Mouse (Mus musculus): ENCODE data around the gene Apol8.

The Apol8 gene

DNA sequence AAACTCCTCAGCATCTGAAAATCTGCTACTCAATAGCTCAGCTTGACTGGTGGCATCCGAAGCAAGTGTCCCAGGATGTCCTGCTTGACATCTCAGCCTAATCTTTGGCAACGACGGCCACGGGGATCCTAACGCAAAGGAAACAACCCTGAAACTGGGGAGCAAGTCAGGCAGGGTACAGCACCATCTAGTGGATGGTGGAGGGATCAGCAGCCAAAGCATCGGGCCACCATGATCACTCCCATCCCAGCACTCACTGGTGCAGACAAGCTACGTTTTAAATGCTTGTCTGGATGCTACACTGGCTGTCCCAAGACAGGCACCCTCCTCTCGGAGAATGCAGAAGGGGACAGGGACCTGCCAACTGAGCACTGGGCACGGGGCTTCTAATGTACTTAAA, at the start of gene Apol8:
Gene Apol8 (minus strand): TSS at position 156 of the 400 bp plus-strand sequence.
- DNase-seq (ENCODE audit: low read depth, low spot score), result peak; percentile 72
- H3K36me3 ChIP-seq (ENCODE audit: control insufficient read depth, insufficient read depth, low read length, poor library complexity, severe bottlenecking), result peaks cover 10% of the 10 kb centered on the region; the same call in 1 of the 2 replicates
- H3K27me3 ChIP-seq (ENCODE audit: control insufficient read depth, insufficient read depth, low read length, poor library complexity, severe bottlenecking), result no peaks in the 10 kb centered on the region

DNA sequence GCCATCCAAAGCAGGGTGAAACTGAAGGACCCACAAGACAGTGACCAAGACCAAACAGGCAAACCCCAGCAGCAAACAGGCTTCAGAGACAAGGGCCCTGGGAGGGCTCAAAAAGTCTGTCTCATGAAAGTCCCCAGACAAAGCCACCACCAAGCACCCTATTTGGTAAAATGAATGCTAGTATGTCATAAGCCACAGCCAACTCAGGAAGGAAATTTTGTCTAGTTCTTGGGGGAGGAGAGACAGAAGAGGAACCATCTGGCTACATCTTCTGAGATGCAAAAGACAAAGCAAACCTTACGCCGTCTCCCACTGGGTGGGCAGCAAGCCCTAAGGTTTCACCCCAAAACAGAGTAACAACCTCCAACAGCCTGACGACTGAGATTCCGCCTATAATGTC, 48.9 kb upstream of the Apol8 start:
- DNase-seq (ENCODE audit: low read depth, low spot score), result peak; percentile 59
- H3K36me3 ChIP-seq (ENCODE audit: control insufficient read depth, insufficient read depth, low read length, poor library complexity, severe bottlenecking), result peaks cover 34% of the 10 kb centered on the region
- H3K27me3 ChIP-seq (ENCODE audit: control insufficient read depth, insufficient read depth, low read length, poor library complexity, severe bottlenecking), result no peaks in the 10 kb centered on the region

DNA sequence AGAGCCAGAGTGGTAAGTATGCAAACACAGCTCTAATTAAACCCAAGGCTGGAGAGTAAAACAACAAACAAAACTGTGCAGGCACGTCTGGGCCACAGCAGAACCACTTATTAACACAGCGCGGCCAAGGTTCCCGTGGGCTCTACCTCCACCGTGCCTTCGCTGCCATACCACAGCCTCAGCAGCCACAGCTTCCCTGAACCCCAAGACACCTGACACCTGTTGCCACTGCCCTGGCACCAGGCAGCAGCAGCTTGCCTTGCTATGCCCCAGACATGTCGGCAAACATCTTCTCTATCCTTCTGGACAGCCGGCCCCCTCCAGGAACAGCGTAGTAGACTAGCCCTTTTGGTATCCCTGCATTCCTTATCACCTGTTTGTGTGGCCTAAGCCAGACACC, 48.1 kb upstream of the Apol8 start:
- H3K27me3 ChIP-seq (ENCODE audit: control insufficient read depth, insufficient read depth, low read length, poor library complexity, severe bottlenecking), result no peaks in the 10 kb centered on the region
- H3K36me3 ChIP-seq (ENCODE audit: control insufficient read depth, insufficient read depth, low read length, poor library complexity, severe bottlenecking), result peaks cover 30% of the 10 kb centered on the region
- no peak for DNase-seq (ENCODE audit: low read depth, low spot score)

DNA sequence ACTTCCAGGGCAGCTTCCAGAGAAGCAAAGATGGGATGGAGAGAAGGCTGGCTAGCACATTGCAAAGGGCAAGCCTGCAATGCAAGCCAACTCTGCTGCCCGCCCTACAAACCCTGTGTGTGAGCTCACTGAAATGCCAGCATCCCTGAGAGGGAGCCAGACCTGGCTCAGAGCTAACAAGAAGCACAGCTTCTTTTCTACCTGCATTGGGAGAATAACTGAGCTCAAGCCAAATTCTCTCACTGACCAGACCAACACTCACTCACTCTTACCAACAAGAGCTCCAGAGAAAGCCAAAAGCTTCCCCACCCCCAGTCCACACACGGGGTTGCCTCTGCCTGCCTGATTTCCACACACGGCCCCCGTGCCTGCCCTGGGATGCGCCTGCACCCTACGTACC, 47.7 kb upstream of the Apol8 start:
- H3K27me3 ChIP-seq (ENCODE audit: control insufficient read depth, insufficient read depth, low read length, poor library complexity, severe bottlenecking), result no peaks in the 10 kb centered on the region
- DNase-seq (ENCODE audit: low read depth, low spot score), result no peak
- peaks cover 27% of the 10 kb centered on the region for H3K36me3 ChIP-seq (ENCODE audit: control insufficient read depth, insufficient read depth, low read length, poor library complexity, severe bottlenecking)

DNA sequence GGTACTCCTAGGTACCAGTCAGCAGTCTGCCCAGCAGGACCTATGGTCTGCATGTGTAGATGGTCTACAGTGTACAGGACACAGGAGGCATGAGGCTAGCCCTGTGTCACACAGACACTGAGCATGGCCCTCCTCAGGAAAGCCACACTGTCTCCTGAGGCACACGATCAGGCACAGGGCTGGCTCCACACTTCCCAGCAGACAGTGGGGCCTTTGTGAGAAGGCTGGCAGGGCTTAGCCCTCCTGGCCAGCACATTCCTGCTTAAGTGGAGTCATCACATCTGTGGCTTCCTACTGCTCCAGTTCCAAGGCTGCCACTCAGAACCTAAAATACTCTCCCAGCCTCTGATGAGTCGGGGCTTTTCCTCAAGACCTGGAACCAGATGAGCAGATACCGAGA, 46.9 kb upstream of the Apol8 start:
- DNase-seq (ENCODE audit: low read depth, low spot score), result no peak
- no peaks in the 10 kb centered on the region for H3K27me3 ChIP-seq (ENCODE audit: control insufficient read depth, insufficient read depth, low read length, poor library complexity, severe bottlenecking)
- H3K36me3 ChIP-seq (ENCODE audit: control insufficient read depth, insufficient read depth, low read length, poor library complexity, severe bottlenecking), result peaks cover 24% of the 10 kb centered on the region

DNA sequence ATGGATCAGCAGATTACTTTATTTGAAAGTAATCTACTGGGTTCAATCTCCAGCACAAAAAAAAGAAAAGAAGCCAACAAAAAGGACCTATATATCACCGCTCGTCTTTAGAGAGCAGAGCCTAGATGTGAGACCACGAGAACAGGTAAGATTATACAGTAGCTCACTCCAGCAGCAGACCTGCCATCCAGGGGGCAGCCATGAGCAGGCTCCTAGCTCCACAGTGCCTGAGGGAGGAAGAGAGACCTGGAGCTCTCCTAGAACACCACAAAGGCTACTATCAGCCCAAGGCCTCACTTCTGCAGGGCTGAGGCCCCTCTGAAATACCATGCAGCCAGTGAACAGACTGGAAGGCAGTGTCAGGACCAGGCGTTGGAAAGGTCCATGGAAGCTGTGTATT, 46.2 kb upstream of the Apol8 start:
- DNase-seq (ENCODE audit: low read depth, low spot score), result no peak
- Histone ChIP-seq H3K36me3 (ENCODE audit: control insufficient read depth, insufficient read depth, low read length, poor library complexity, severe bottlenecking) (peaks cover 21% of the 10 kb centered on the region), H3K27me3 (ENCODE audit: control insufficient read depth, insufficient read depth, low read length, poor library complexity, severe bottlenecking) (no peaks in the 10 kb centered on the region)

DNA sequence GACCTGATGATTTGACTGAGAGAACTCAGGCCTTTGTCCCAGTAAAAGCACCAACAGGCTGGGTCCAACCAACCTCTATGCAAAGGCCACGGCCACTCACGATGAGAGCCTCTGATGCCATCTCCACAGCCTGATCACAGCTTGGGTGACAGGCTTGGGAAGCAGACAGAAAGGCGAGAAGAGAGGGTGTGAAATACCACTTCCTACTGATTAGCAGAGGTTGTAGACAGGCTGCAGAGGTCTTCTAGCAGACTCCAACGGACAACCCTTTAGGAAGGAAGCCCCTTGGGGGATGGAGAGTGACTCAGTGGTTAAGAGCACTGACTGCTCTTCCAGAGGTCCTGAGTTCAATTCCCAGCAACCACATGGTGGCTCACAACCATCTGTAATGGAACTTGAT, 44.4 kb upstream of the Apol8 start:
- Histone ChIP-seq H3K27me3 (ENCODE audit: control insufficient read depth, insufficient read depth, low read length, poor library complexity, severe bottlenecking) (no peaks in the 10 kb centered on the region), H3K36me3 (ENCODE audit: control insufficient read depth, insufficient read depth, low read length, poor library complexity, severe bottlenecking) (peaks cover 13% of the 10 kb centered on the region)
- DNase-seq (ENCODE audit: low read depth, low spot score), result no peak

DNA sequence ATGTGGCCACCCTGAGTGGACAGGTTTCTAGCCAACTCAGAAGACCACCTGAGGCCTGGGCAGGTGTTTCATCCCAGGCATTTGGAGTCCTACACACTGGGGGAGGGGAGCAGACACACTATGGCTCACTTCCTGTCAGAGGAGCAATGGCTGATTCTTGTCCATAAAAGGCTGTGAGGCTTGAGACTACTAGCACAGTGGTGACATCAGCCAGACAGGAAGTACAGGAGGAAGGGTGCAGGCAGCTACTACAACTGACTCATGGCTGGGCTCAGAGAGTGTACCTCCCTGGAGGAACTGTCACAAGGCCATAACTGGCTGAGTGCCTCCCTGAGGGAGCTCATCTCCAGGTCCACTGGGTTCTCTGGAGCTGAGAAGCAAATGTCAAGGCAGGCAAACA, 43.7 kb upstream of the Apol8 start:
- Histone ChIP-seq H3K27me3 (ENCODE audit: control insufficient read depth, insufficient read depth, low read length, poor library complexity, severe bottlenecking) (no peaks in the 10 kb centered on the region), H3K36me3 (ENCODE audit: control insufficient read depth, insufficient read depth, low read length, poor library complexity, severe bottlenecking) (peaks cover 11% of the 10 kb centered on the region)
- peak; percentile 87 for DNase-seq (ENCODE audit: low read depth, low spot score)

DNA sequence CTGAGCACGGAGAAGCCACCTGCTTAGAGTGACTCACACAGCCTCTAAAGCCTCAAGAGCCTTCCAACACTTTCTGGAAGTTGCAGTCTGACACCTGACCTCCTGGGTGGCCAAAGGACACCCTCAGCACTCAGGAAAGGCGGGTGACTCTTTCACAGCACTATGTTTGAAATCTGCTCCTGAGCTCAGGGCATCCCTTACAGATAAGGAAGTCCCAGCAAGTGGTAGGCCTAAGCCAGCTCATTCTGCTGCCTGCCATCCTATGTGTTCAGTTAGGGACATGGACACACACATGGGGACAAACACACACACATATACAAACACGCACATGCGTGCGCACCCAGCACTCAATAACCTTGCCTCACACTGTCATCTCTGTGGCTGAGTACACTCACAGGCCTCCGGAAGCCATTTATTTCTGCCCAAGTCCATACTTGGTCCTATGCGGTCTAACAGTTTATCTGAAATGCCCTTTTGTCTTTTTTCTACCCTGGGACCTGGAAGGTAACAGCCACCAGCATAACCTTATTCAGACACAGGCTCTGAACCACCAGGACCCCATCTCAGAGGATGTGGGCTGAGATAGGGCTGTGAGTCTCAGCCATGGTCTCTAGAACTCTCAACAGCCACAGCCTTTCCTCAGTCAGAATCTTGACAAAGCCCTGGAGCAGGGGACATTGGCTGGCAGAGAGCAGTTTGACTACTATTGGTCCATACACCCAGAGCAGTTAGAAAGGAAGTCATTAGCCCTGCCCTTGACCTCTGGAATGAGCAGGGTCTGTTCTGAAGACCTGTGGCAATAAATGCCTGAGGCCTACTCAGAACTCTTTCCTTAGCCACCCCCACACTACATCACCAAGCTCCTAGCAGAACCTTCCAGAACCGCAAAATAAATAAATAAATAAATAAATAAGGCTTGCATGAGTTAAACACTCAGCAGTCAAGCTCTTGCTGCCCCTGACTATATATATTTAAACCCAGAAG, 43.0 kb upstream of the Apol8 start:
- no peak for DNase-seq (ENCODE audit: low read depth, low spot score)
- no peaks in the 10 kb centered on the region for H3K27me3 ChIP-seq (ENCODE audit: control insufficient read depth, insufficient read depth, low read length, poor library complexity, severe bottlenecking)
- peaks cover 14% of the 10 kb centered on the region for H3K36me3 ChIP-seq (ENCODE audit: control insufficient read depth, insufficient read depth, low read length, poor library complexity, severe bottlenecking)

DNA sequence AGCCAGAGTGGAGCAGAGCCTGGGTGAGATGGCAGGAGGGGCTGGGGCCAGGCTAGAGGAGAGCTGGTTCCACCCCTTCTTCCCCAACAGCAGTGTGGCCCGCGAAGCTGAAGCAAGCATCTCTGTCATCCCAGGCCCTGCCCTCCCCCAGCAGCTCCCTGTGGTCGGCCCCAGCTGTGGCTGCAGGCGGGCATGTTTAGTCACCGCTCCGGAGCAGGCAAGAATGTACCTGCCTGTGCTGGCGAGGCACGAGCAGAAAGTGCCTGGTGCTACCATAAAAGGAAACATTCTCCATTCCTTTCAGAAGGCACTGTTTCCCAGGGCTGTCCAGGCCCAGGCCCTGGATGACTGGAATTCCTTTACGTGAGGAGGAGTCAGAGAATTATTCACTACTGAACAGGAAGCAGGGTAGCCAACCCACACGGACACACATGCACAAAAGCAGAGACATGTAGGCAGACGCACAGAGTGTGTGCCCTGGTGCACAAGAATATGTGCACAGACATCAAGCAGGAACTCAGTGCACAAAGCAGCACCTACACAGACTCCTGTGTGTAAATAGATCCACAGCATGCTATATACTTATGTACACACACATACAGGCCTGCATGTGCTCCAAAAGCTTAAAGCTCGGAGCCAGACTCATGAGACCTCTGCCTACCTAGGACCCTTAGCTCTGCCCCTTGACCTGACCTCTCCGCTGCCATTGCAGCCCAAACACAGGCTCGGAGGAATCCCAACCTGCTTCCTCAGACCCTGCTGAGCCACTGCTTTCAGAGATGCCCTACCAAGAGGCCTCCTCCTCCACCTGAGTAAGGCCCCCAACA, 42.1 kb upstream of the Apol8 start:
- no peak for DNase-seq (ENCODE audit: low read depth, low spot score)
- Histone ChIP-seq H3K36me3 (ENCODE audit: control insufficient read depth, insufficient read depth, low read length, poor library complexity, severe bottlenecking) (peaks cover 12% of the 10 kb centered on the region), H3K27me3 (ENCODE audit: control insufficient read depth, insufficient read depth, low read length, poor library complexity, severe bottlenecking) (no peaks in the 10 kb centered on the region)

DNA sequence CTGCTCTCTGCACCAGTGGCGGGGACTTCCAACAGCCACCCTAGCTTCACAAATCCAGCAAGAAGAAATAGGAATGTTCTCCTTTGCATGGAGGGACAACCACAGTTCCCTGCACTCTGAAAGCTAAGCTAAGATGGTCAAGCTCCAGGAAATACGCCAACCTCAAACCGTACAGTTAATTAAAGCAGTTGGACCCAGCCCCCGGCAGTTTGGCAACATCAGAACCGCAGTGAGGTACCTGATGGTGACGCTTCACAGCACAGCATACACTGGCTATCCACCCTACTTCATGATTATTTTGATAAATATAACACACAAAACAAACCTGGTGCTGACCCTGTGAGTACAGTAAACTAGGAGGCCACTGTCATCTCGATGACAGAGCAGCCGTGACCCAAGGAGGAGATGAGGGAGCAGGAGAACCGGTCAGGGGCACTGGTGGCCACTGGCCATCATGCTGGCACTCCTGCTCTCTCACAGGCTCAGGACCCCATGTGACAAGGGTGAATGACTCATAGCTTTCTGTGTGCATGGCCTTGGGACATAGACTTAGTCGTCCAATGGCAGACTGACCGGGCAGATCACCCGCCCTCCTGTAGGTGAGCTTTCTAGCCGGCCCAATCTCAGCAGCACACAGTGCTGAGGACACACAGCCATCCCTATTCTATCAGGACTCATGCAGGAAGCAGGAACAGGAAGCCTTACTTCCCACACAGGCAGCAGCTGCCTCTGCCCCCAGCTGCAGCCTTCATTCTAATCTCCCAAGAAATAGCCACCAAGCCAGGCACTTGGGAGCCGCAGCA, 41.0 kb upstream of the Apol8 start:
- no peak for DNase-seq (ENCODE audit: low read depth, low spot score)
- Histone ChIP-seq H3K27me3 (ENCODE audit: control insufficient read depth, insufficient read depth, low read length, poor library complexity, severe bottlenecking) (no peaks in the 10 kb centered on the region), H3K36me3 (ENCODE audit: control insufficient read depth, insufficient read depth, low read length, poor library complexity, severe bottlenecking) (peaks cover 6% of the 10 kb centered on the region; the same call in 1 of the 2 replicates)

DNA sequence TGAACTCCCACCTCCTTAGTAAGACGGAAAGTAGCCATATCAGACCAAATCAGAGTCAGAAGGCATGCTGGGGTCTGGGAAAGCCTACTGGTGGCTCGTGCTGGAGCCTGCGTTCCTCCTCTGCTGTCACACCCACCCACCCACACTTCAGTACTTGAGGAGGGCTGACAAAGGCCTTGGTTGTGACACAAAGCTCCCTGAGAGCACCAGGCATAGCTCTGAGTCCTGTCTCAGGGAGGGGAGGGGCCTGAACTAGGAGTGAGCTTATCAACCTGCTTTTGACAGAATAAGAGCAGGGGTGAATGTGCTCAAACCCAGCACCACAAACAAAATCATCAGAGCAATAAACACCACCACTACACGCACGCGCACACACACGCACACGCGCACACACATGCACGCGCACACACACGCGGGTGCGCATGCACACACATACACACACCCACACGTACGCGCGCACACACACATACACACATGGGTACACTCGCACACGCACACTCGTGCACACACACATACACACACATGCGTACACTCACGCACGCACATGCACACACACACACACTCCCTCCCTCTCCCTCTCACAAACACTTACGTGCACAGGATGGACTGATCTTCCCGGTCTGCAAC, 39.7 kb upstream of the Apol8 start:
- no peak for DNase-seq (ENCODE audit: low read depth, low spot score)
- Histone ChIP-seq H3K27me3 (ENCODE audit: control insufficient read depth, insufficient read depth, low read length, poor library complexity, severe bottlenecking) (no peaks in the 10 kb centered on the region), H3K36me3 (ENCODE audit: control insufficient read depth, insufficient read depth, low read length, poor library complexity, severe bottlenecking) (peaks cover 11% of the 10 kb centered on the region)

DNA sequence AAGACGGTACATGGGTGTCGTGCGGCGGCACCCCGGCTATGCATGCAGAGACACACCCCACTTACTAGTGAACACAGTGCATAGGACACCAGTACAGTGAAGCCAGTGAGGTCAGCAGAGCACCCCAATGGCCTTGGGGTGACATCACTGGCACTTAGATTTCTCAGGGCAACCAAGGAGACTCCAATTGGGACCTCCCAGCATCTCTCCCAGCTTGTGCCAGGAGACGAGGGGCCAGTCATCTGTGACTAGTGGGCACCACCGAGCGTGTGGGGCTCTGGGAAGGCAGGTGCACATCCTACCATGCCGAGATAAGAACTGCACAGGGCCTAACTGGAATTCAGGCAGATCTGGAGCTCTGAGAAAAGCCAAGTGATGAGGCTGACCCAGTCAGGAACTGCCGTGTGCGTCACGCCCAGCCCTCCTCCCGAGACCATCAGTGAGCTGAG, 38.1 kb upstream of the Apol8 start:
- Histone ChIP-seq H3K27me3 (ENCODE audit: control insufficient read depth, insufficient read depth, low read length, poor library complexity, severe bottlenecking) (no peaks in the 10 kb centered on the region), H3K36me3 (ENCODE audit: control insufficient read depth, insufficient read depth, low read length, poor library complexity, severe bottlenecking) (peaks cover 20% of the 10 kb centered on the region)
- no peak for DNase-seq (ENCODE audit: low read depth, low spot score)

All from splenic B cell, adult 2 months (primary cell).